8 mouse cellular contexts compared by ENCODE assay signal in genomic region chr2:35336388-35337280, GRCm38 (mm10). TPM values are rescaled to one million over a fixed set of nuclear protein-coding genes. Genes with fewer than 3 reads are reported as not detected.
DNase-seq lines count a peak whose midpoint lies in the region; ATAC-seq and TF ChIP-seq lines count a peak whose summit lies in the region.

Gene Stom (minus strand): TSS chr2:35336976.

- no peaks in the 10 kb centered on the region for H3K36me3 ChIP-seq in E14TG2a.4 (ENCODE audit: insufficient read depth, low read length)
- H3K36me3 ChIP-seq in forebrain, embryonic 12.5 days (replicated peaks): no peaks in the 10 kb centered on the region
- no peaks in the 10 kb centered on the region for H3K36me3 ChIP-seq in heart, postnatal 0 days (replicated peaks; ENCODE audit: control insufficient read depth, insufficient read depth, low read length)
- peaks cover 5% of the 10 kb centered on the region; the same call in 1 of the 2 replicates for H3K36me3 ChIP-seq in liver, embryonic 16.5 days (ENCODE audit: control insufficient read depth, insufficient read depth)
- H3K36me3 ChIP-seq in neural tube, embryonic 13.5 days: no peaks in the 10 kb centered on the region
- H3K36me3 ChIP-seq in testis, adult 2 months (ENCODE audit: control insufficient read depth, insufficient read depth, low read length): no peaks in the 10 kb centered on the region

- H3K4me2 ChIP-seq in forebrain, embryonic 12.5 days: peak within 1 kb of the TSS; percentile 78
- peak within 1 kb of the TSS; percentile 88 for H3K4me2 ChIP-seq in heart, postnatal 0 days (ENCODE audit: low read depth, low read length)
- peak within 1 kb of the TSS; percentile 78 for H3K4me2 ChIP-seq in liver, embryonic 16.5 days (ENCODE audit: low read depth, low read length)
- peak within 1 kb of the TSS; percentile 96 for H3K4me2 ChIP-seq in neural tube, embryonic 13.5 days

- peak; percentile 81 for TF ChIP-seq POLR2A in testis, adult 2 months (IDR thresholded peaks at IDR 0.05; ENCODE audit: control insufficient read depth, low read depth, low read length)

- no peaks in the 10 kb centered on the region for H3K9me3 ChIP-seq in E14TG2a.4 (ENCODE audit: low read length)
- H3K9me3 ChIP-seq in forebrain, embryonic 12.5 days: no peaks in the 10 kb centered on the region
- H3K9me3 ChIP-seq in heart, postnatal 0 days (replicated peaks; ENCODE audit: control insufficient read depth, low read length): no peaks in the 10 kb centered on the region
- no peaks in the 10 kb centered on the region for H3K9me3 ChIP-seq in liver, embryonic 16.5 days (replicated peaks; ENCODE audit: control insufficient read depth, low read length)
- H3K9me3 ChIP-seq in neural tube, embryonic 13.5 days: no peaks in the 10 kb centered on the region

- under 1% methylated on average over 45 of the region's 45 CpGs for WGBS in forebrain, embryonic 12.5 days
- under 1% methylated on average over 45 of the region's 45 CpGs for WGBS in heart, postnatal 0 days
- WGBS in liver, embryonic 16.5 days (ENCODE audit: insufficient replicate concordance): under 1% methylated on average over 45 of the region's 45 CpGs
- under 1% methylated on average over 45 of the region's 45 CpGs for WGBS in neural tube, embryonic 13.5 days

- H3K4me1 ChIP-seq in E14TG2a.4 (replicated peaks; ENCODE audit: low read depth, low read length): peaks cover 35% of the 10 kb centered on the region
- H3K4me1 ChIP-seq in forebrain, embryonic 12.5 days: peaks cover 18% of the 10 kb centered on the region
- H3K4me1 ChIP-seq in heart, postnatal 0 days (ENCODE audit: control insufficient read depth, insufficient read depth): peaks cover 17% of the 10 kb centered on the region
- peaks cover 39% of the 10 kb centered on the region for H3K4me1 ChIP-seq in liver, embryonic 16.5 days (ENCODE audit: control insufficient read depth, low read depth, low read length)
- peaks cover 21% of the 10 kb centered on the region for H3K4me1 ChIP-seq in neural tube, embryonic 13.5 days (replicated peaks)
- H3K4me1 ChIP-seq in testis, adult 2 months (ENCODE audit: control insufficient read depth, insufficient read depth, low read length): peaks cover 10% of the 10 kb centered on the region

- DNase-seq in c-Kit-positive CD71-positive TER-119-positive erythroid progenitor cells, embryonic 14.5 days (ENCODE audit: low spot score): peak; percentile 99
- peak; percentile 98 for DNase-seq in heart, postnatal 0 days (ENCODE audit: low spot score)
- peak; percentile 100 for DNase-seq in kidney, postnatal 4 days

- peak within 1 kb of the TSS; percentile 90 for H3K4me3 ChIP-seq in E14TG2a.4 (replicated peaks; ENCODE audit: low read length)
- H3K4me3 ChIP-seq in forebrain, embryonic 12.5 days (replicated peaks): peak within 1 kb of the TSS; percentile 69
- peak within 1 kb of the TSS; percentile 79 for H3K4me3 ChIP-seq in heart, postnatal 0 days (ENCODE audit: low read depth, low read length)
- peak within 1 kb of the TSS; percentile 98 for H3K4me3 ChIP-seq in liver, embryonic 16.5 days (ENCODE audit: low read depth, low read length)
- peak within 1 kb of the TSS; percentile 68 for H3K4me3 ChIP-seq in neural tube, embryonic 13.5 days
- peak within 1 kb of the TSS; percentile 98 for H3K4me3 ChIP-seq in testis, adult 2 months (ENCODE audit: control insufficient read depth, low read depth, low read length)

- peaks cover 16% of the 10 kb centered on the region for H3K27me3 ChIP-seq in E14TG2a.4 (ENCODE audit: insufficient read depth, low read length)
- no peaks in the 10 kb centered on the region for H3K27me3 ChIP-seq in forebrain, embryonic 12.5 days
- H3K27me3 ChIP-seq in heart, postnatal 0 days (ENCODE audit: control insufficient read depth, insufficient read depth, low read length): no peaks in the 10 kb centered on the region
- H3K27me3 ChIP-seq in liver, embryonic 16.5 days (ENCODE audit: control insufficient read depth, insufficient read depth, low read depth, low read length): no peaks in the 10 kb centered on the region
- peaks cover 8% of the 10 kb centered on the region; the same call in 1 of the 2 replicates for H3K27me3 ChIP-seq in neural tube, embryonic 13.5 days
- H3K27me3 ChIP-seq in testis, adult 2 months (ENCODE audit: control insufficient read depth, insufficient read depth, low read length): no peaks in the 10 kb centered on the region

- peak within 1 kb of the TSS; percentile 76 for H3K9ac ChIP-seq in forebrain, embryonic 12.5 days
- H3K9ac ChIP-seq in heart, postnatal 0 days (replicated peaks; ENCODE audit: low read depth, low read length): peak within 1 kb of the TSS; percentile 78
- peak within 1 kb of the TSS; percentile 99 for H3K9ac ChIP-seq in liver, embryonic 16.5 days (ENCODE audit: low read depth, low read length)
- peak within 1 kb of the TSS; percentile 80 for H3K9ac ChIP-seq in neural tube, embryonic 13.5 days

- peak within 1 kb of the TSS; percentile 73 for H3K27ac ChIP-seq in forebrain, embryonic 12.5 days
- H3K27ac ChIP-seq in heart, postnatal 0 days (ENCODE audit: low read depth): peak within 1 kb of the TSS; percentile 89
- peak within 1 kb of the TSS; percentile 99 for H3K27ac ChIP-seq in liver, embryonic 16.5 days (ENCODE audit: low read length)
- H3K27ac ChIP-seq in neural tube, embryonic 13.5 days (replicated peaks): peak within 1 kb of the TSS; percentile 81
- peak within 1 kb of the TSS; percentile 97 for H3K27ac ChIP-seq in testis, adult 2 months (ENCODE audit: control insufficient read depth, insufficient read depth, low read depth, low read length)

- TF ChIP-seq CTCF in E14TG2a.4 (conservative IDR thresholded peaks at IDR 0.05; ENCODE audit: low read length): no peak
- TF ChIP-seq CTCF in heart, postnatal 0 days (IDR thresholded peaks at IDR 0.05; ENCODE audit: low read depth): peak; percentile 12; the same call in 1 of the 2 replicates
- no peak for TF ChIP-seq CTCF in testis, adult 2 months (IDR thresholded peaks at IDR 0.05; ENCODE audit: control insufficient read depth, insufficient read depth, insufficient replicate concordance, low read depth, low read length)

- no peak; the same call in 1 of the 2 replicates for TF ChIP-seq EP300 in heart, postnatal 0 days (IDR thresholded peaks at IDR 0.05; ENCODE audit: low read depth)

- ATAC-seq in forebrain, embryonic 12.5 days (ENCODE audit: low FRiP score): peak; percentile 100
- peak; percentile 100 for ATAC-seq in heart, postnatal 0 days (ENCODE audit: insufficient read depth, low read depth)
- peak; percentile 93 for ATAC-seq in liver, embryonic 16.5 days (ENCODE audit: low read depth)
- peak; percentile 99 for ATAC-seq in neural tube, embryonic 13.5 days (ENCODE audit: low read depth)

RNA-seq across cellular contexts. Expression of gene Stom, which starts in this region (rescaled TPM):
- polyA plus RNA-seq in forebrain, embryonic 12.5 days (2016; fragmentation: Nextera tagmentation; extraction: Ambion mirVana): 11.0 TPM in 2 replicates
- 60.1 and 79.0 TPM in 2 replicates for total RNA-seq in heart, postnatal 0 days (2014; rRNA removed; ENCODE audit: low replicate concordance)
- 48.4 and 51.3 TPM in 2 replicates for polyA plus RNA-seq in heart, postnatal 0 days (2015; fragmentation: Nextera tagmentation; extraction: Ambion mirVana)
- 181 and 189 TPM in 2 replicates for polyA plus RNA-seq in liver, embryonic 16.5 days (2015; fragmentation: Nextera tagmentation; extraction: Ambion mirVana)
- 13.3 and 16.5 TPM in 2 replicates for polyA plus RNA-seq in neural tube, embryonic 13.5 days (2015; fragmentation: Nextera tagmentation; extraction: Ambion mirVana)
- 20.1 and 23.0 TPM in 2 replicates for polyA plus RNA-seq in testis, adult 2 months (2012; rRNA removed)

Comparison
In these comparisons a context has a peak if more than half of its experiments do, and no peak if none do; other contexts are left out.
1. Peak in every context shown above with its lines: DNase-seq, ATAC-seq, H3K4me3 ChIP-seq and H3K27ac ChIP-seq.